Mouse (Mus musculus) small intestine, adult 2 months (tissue): ENCODE data around the gene Gtpbp2.

Experiments
- CTCF ChIP-seq: fragments of 200-500 bp; IDR thresholded peaks from 2 replicates; pipeline ENCODE4 v1.5.1; 2012; ENCODE audit warnings: low read depth, mild to moderate bottlenecking, control low read depth, inconsistent platforms, low read length, moderate library complexity, mixed read lengths; ENCODE audit not compliant: insufficient replicate concordance, insufficient read length; ENCODE audit errors: extremely low read depth
- POLR2A ChIP-seq: fragments of 200-500 bp; IDR thresholded peaks from 2 replicates; pipeline ENCODE4 v1.6.1; 2012; ENCODE audit warnings: low read depth, mild to moderate bottlenecking, control low read depth, inconsistent platforms, low read length, moderate library complexity

DNA sequence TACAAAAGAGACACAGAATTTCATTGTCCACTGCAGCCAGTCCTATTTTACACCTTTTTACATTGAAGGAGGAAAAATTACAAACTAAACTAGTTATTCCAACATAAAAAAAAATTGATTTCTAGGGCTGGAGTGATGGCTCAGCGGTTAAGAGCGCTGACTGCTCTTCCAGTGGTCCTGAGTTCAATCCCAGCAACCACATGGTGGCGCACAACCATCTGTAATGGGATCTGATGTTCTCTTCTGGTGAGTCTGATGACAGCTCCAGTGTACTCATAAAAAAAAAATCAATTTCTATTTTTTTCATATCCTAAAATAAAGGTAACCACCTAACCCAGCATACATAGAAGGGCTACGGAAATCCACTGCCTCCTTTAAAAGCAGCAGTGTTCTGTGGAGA is 21.4 kb downstream of the Gtpbp2 start:
- TF ChIP-seq CTCF, result no peak
- no peak for TF ChIP-seq POLR2A
